Mouse (Mus musculus) left cerebral cortex, postnatal 14 days (tissue): ENCODE data around the gene Xntrpc. TPM values are rescaled to one million over a fixed set of nuclear protein-coding genes. Genes with fewer than 3 reads are reported as not detected.
A peak's percentile ranks its signal among the peaks of the same experiment; 100 is the strongest.

Experiments
- DNase-seq, 2 experiments: peaks; one replicate each; pipeline ENCODE4 v3.0.0; 2021 to 2022; ENCODE audit warnings: low spot score in 2 of 2, mixed read lengths in 1 of 2
- intact Hi-C: fragments of 180-260 bp; cut with DNase I; formaldehyde crosslinking; loops from one replicate; pipeline ENCODE4 v1.15.1; 2025
- total RNA-seq, 2 experiments: library from RNA; stranded (reverse); gene quantifications; 2 replicates each; pipeline ENCODE4 v1.2.3; 2021

Xntrpc gene
- total RNA-seq, 2 experiments from 2014 or later: 1.4 to 1.8 TPM

- peak in 1 of 2 experiments; percentile 48 for DNase-seq
- intact Hi-C loops: no loop called here
These were observed 51.2 kb downstream of the Xntrpc start, which contains the start of gene Chrna10 for GRCm38 (mm10) chr7:102116579-102117331. Chrna10 (minus strand) TSS chr7:102116828.

GRCm38 (mm10) chr7:102117382-102117781 lies 51.9 kb downstream of the Xntrpc start:
- intact Hi-C loops: no loop called here
- no peak for DNase-seq

- no peak for DNase-seq
- intact Hi-C loops: no loop called here
These were observed 54.8 kb downstream of the Xntrpc start for GRCm38 (mm10) chr7:102120326-102120725.

GRCm38 (mm10) chr7:102132395-102132794 lies 66.9 kb downstream of the Xntrpc start:
- DNase-seq: no peak
- intact Hi-C loops: loop anchor here (5.0 kb wide), 2 partner anchors 35 to 50 kb away; no protein-coding TSS in a partner anchor

DNA sequence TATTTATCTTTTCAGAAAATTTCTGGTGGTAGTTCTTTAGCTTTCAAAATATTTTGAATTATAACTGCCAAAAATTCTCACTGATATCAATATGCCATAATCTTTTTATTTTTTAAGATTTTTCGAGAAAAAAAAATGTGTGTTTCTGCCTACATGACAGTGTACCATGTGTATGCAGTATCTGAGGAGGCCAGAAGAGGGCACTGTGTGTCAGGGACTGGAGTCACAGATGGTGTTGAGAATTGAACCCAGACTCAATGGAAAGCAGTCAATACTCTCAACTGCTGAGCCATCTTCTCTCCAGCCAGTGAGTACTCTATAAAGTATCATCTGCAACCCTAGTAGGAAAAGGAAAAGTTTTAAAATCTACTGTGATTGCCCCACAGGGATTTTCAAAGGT lies 72.0 kb downstream of the Xntrpc start:
- DNase-seq: no peak

GRCm38 (mm10) chr7:102137898-102138297 lies 72.4 kb downstream of the Xntrpc start:
- intact Hi-C loops: no loop called here
- DNase-seq: no peak

More for the DNA sequence above, 72.0 kb downstream of the Xntrpc start:
- intact Hi-C loops: no loop called here

Other genes starting within 250 kb of the Xntrpc start
- not detected for gene Phox2a, start 247.4 kb upstream of the Xntrpc start, total RNA-seq
- gene Inppl1, start 227.5 kb upstream of the Xntrpc start, total RNA-seq: 10 to 100 TPM; 23.0 to 27.3 TPM
- under 1 TPM; 0.76 to 0.83 TPM for gene Folr2, start 208.5 kb upstream of the Xntrpc start, total RNA-seq
- gene Anapc15, start 202.0 kb upstream of the Xntrpc start, total RNA-seq: 10 to 100 TPM; 29.5 to 32.7 TPM
- 1 to 10 TPM; 4.2 to 5.7 TPM for gene Folr1, start 194.9 kb upstream of the Xntrpc start, total RNA-seq
- gene Lamtor1, start 159.8 kb upstream of the Xntrpc start, total RNA-seq: 100 to 1,000 TPM; 102 TPM
- gene Tomt, start 159.4 kb upstream of the Xntrpc start, total RNA-seq: under 1 TPM in 1 of 2 experiments, not detected in 1; 0.11 TPM
- gene Lrrc51, start 131.8 kb upstream of the Xntrpc start, total RNA-seq: 1 to 10 TPM; 3.9 to 4.5 TPM
- gene Numa1, start 131.6 kb upstream of the Xntrpc start, total RNA-seq: 10 to 100 TPM; 58.5 to 60.8 TPM
- 1 to 10 TPM; 7.7 to 8.0 TPM for gene Il18bp, start 47.0 kb upstream of the Xntrpc start, total RNA-seq
- gene Rnf121, start 244 bp upstream of the Xntrpc start, total RNA-seq: 10 to 100 TPM; 38.4 to 49.9 TPM
- 10 to 100 TPM; 20.4 to 22.5 TPM for gene Xndc1, start 202 bp upstream of the Xntrpc start, total RNA-seq
- under 1 TPM; 0.74 to 0.77 TPM for gene Trpc2, start 17.4 kb downstream of the Xntrpc start, total RNA-seq
- gene Art1, start 36.0 kb downstream of the Xntrpc start, total RNA-seq: not detected
- gene Art5, start 43.8 kb downstream of the Xntrpc start, total RNA-seq: not detected
- gene Chrna10, start 51.1 kb downstream of the Xntrpc start, total RNA-seq: under 1 TPM; 0.18 to 0.55 TPM
- 10 to 100 TPM; 32.2 to 37.2 TPM for gene Nup98, start 144.5 kb downstream of the Xntrpc start, total RNA-seq
- 10 to 100 TPM; 26.3 to 27.6 TPM for gene Pgap2, start 144.5 kb downstream of the Xntrpc start, total RNA-seq
- gene Rhog, start 190.3 kb downstream of the Xntrpc start, total RNA-seq: 10 to 100 TPM; 19.5 to 26.0 TPM
- gene Stim1, start 202.1 kb downstream of the Xntrpc start, total RNA-seq: 10 to 100 TPM; 84.7 to 88.7 TPM